Mouse (Mus musculus) stomach, embryonic 16.5 days (tissue): Measurements from ENCODE around the gene Ireb2. TPM values are rescaled to one million over a fixed set of nuclear protein-coding genes. Genes with fewer than 3 reads are reported as not detected.
"Not testable (repeated sequence)": the region's sequence is repeated elsewhere in the genome, so short reads cannot be mapped to it uniquely, and the experiment has no call there.

ENCODE experiments used
- ATAC-seq: fragments of 200-750 bp; cut with Nextera tagmentation; 2 replicates; pipeline ENCODE4 v1.8.0; 2017; ENCODE audit warnings: moderate number of reproducible peaks, moderate TSS enrichment; ENCODE audit not compliant: insufficient read depth, low FRiP score
- H3K27ac ChIP-seq: fragments of 300-500 bp; sonication (generic); 2 replicates; pipeline ENCODE4 v1.5.1; 2014; ENCODE audit warnings: low read length
- H3K27me3 ChIP-seq: fragments of 300-500 bp; sonication (generic); 2 replicates; pipeline ENCODE4 v1.6.1; 2014; ENCODE audit warnings: low read length, control low read depth, mixed read lengths; ENCODE audit not compliant: control insufficient read depth, insufficient read depth
- H3K36me3 ChIP-seq: fragments of 300-500 bp; sonication (generic); 2 replicates; pipeline ENCODE4 v1.6.1; 2014; ENCODE audit warnings: low read length; ENCODE audit not compliant: control insufficient read depth, insufficient read depth
- H3K4me1 ChIP-seq: fragments of 300-500 bp; sonication (generic); 2 replicates; pipeline ENCODE4 v1.6.1; 2014; ENCODE audit warnings: low read length, control low read depth, mixed read lengths; ENCODE audit not compliant: control insufficient read depth, insufficient read depth
- H3K4me2 ChIP-seq: fragments of 300-500 bp; sonication (generic); 2 replicates; pipeline ENCODE4 v1.6.1; 2014; ENCODE audit warnings: low read depth, low read length, mixed read lengths
- H3K4me3 ChIP-seq: fragments of 300-500 bp; sonication (generic); replicated peaks from 2 replicates; pipeline ENCODE4 v1.5.1; 2014; ENCODE audit warnings: mild to moderate bottlenecking, low read length
- H3K9ac ChIP-seq: fragments of 300-500 bp; sonication (generic); 2 replicates; pipeline ENCODE4 v1.6.1; 2014; ENCODE audit warnings: low read length
- H3K9me3 ChIP-seq: fragments of 300-500 bp; sonication (generic); replicated peaks from 2 replicates; pipeline ENCODE4 v1.6.1; 2016; ENCODE audit warnings: low read length, control low read depth; ENCODE audit not compliant: control insufficient read depth
- WGBS: fragments of 180-500 bp; shearing (Covaris S2); extraction: QIAGEN DNeasy Blood & Tissue Kit; methylation state at CpG from one replicate; pipeline ENCODE4 v1.1.7; 2014; 5-methylcytosine and 5-hydroxymethylcytosine counted together
- polyA plus RNA-seq: library from polyadenylated mRNA; unstranded; fragments of >200 nt; fragmentation: Nextera tagmentation; extraction: Ambion mirVana; gene quantifications from 2 replicates; pipeline ENCODE4 v1.2.1, GENCODE M21; 2015

Ireb2 gene
- polyA plus RNA-seq, result 28.5 and 31.5 TPM in 2 replicates

GRCm38 (mm10) chr9:54863363-54864281 is at the start of gene Ireb2:
Ireb2 (plus strand) TSS chr9:54863789.
- WGBS, result under 1% methylated on average over 71 of the region's 72 CpGs
- no peaks in the 10 kb centered on the region for H3K27me3 ChIP-seq
- H3K9me3 ChIP-seq, result no peaks in the 10 kb centered on the region
- peak within 1 kb of the TSS; percentile 81 for H3K4me2 ChIP-seq
- H3K4me1 ChIP-seq, result peaks cover 9% of the 10 kb centered on the region
- peak within 1 kb of the TSS; percentile 99 for H3K9ac ChIP-seq
- peak; percentile 99 for ATAC-seq
- H3K4me3 ChIP-seq, result peak within 1 kb of the TSS; percentile 83
- peak within 1 kb of the TSS; percentile 94 for H3K27ac ChIP-seq
- 0 out of 2 replicates have a peak, but pooled peaks cover 8% of the 10 kb centered on the region for H3K36me3 ChIP-seq

- no peak overlapping the region for H3K4me2 ChIP-seq
- H3K9ac ChIP-seq, result no peak overlapping the region
- no peak overlapping the region for H3K4me3 ChIP-seq
- H3K9me3 ChIP-seq, result no peaks in the 10 kb centered on the region
- no peaks in the 10 kb centered on the region for H3K27me3 ChIP-seq
- 54% methylated on average over 10 of the region's 10 CpGs for WGBS
- no peaks in the 10 kb centered on the region for H3K36me3 ChIP-seq
- no peak overlapping the region for H3K27ac ChIP-seq
- H3K4me1 ChIP-seq, result peaks cover 6% of the 10 kb centered on the region; the same call in 1 of the 2 replicates
- ATAC-seq, result no peak
Observed at GRCm38 (mm10) chr9:54816508-54817201, 46.9 kb upstream of the Ireb2 start.

DNA sequence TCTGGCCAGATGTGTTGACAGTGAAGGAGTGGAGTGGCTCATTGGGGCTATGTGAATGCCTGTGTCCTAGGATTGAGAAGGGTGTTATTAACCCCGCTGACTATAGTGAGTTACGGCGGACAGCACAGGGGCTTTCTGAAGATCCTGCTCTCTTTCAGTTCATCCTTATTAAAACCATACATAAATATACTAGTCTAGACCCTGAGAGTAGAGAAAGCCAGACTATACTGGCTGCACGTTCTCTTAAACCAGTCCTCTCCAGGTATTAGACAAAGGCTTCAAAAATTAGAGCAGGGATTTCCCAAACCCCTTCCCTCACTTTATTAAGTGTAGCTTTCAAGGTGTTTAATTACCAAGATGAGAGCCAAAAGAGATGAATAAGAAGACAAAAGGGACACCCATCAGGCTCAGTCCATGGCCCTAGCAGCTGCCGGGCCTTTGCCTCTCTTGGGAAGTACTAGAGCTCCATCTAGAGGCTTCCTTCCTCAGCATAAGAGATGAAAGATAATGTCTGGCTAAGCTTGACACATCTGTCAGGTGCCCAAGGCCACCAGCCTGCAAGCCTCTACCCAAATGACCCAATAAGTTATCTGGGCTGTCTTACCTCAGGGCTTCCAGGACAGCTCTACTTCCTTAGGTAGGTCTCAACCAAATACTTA is 42.0 kb upstream of the Ireb2 start:
- no peak overlapping the region for H3K4me3 ChIP-seq
- H3K9ac ChIP-seq, result no peak overlapping the region
- no peaks in the 10 kb centered on the region for H3K9me3 ChIP-seq
- 60% methylated on average over 5 of the region's 5 CpGs for WGBS
- no peaks in the 10 kb centered on the region for H3K27me3 ChIP-seq
- no peak overlapping the region for H3K27ac ChIP-seq
- H3K36me3 ChIP-seq, result no peaks in the 10 kb centered on the region
- H3K4me1 ChIP-seq, result peaks cover 3% of the 10 kb centered on the region; the same call in 1 of the 2 replicates
- ATAC-seq, result peak; percentile 44; the same call in 1 of the 2 replicates
- no peak overlapping the region for H3K4me2 ChIP-seq

- no peak overlapping the region for H3K4me2 ChIP-seq
- H3K27ac ChIP-seq, result no peak overlapping the region
- no peaks in the 10 kb centered on the region for H3K4me1 ChIP-seq
- H3K36me3 ChIP-seq, result no peaks in the 10 kb centered on the region
- WGBS, result 38% methylated on average over 2 of the region's 2 CpGs
- no peak overlapping the region for H3K9ac ChIP-seq
- H3K27me3 ChIP-seq, result no peaks in the 10 kb centered on the region
- no peak for ATAC-seq
- no peaks in the 10 kb centered on the region for H3K9me3 ChIP-seq
- no peak overlapping the region for H3K4me3 ChIP-seq
Observed at GRCm38 (mm10) chr9:54829760-54830159, 33.8 kb upstream of the Ireb2 start.

DNA sequence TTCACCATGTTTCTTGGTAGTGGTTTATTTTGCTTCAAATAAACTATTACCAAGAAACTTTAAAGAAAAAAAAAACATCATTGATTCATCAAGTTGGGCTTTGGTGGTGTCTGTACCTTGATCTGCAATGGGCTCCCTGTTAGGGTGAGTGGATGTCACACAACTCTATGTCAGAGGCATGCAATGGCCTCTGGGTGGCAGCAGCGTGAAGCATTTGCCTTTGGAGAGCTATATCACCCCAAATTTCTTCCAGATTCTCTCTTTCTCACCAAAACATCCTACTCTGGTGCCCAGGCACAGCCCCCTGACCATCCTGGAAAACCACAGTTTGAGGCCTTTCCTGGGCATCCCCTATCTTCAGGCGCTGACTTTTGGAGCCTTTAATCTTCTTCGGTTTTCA is 33.0 kb upstream of the Ireb2 start:
- Histone ChIP-seq H3K4me3 (no peak overlapping the region), H3K27me3 (no peaks in the 10 kb centered on the region), H3K4me1 (no peaks in the 10 kb centered on the region), H3K4me2 (no peak overlapping the region), H3K36me3 (no peaks in the 10 kb centered on the region), H3K27ac (no peak overlapping the region), H3K9ac (no peak overlapping the region), H3K9me3 (no peaks in the 10 kb centered on the region)
- 42% methylated on average over 3 of the region's 3 CpGs for WGBS
- no peak for ATAC-seq

GRCm38 (mm10) chr9:54833831-54834230 is 29.8 kb upstream of the Ireb2 start:
- Histone ChIP-seq H3K4me3 (no peak overlapping the region), H3K9ac (no peak overlapping the region), H3K9me3 (no peaks in the 10 kb centered on the region), H3K36me3 (no peaks in the 10 kb centered on the region), H3K27ac (no peak overlapping the region), H3K4me1 (no peaks in the 10 kb centered on the region), H3K4me2 (no peak overlapping the region), H3K27me3 (no peaks in the 10 kb centered on the region)
- 79% methylated on average over 1 of the region's 1 CpGs for WGBS
- ATAC-seq, result no peak

GRCm38 (mm10) chr9:54835951-54836717 is 27.5 kb upstream of the Ireb2 start:
- H3K4me2 ChIP-seq, ATAC-seq, H3K27ac ChIP-seq, H3K9ac ChIP-seq, H3K4me1 ChIP-seq, H3K4me3 ChIP-seq, H3K36me3 ChIP-seq, H3K27me3 ChIP-seq, H3K9me3 ChIP-seq: not testable (repeated sequence)
- 80% methylated on average over 6 of the region's 6 CpGs for WGBS

GRCm38 (mm10) chr9:54837835-54838234 is 25.8 kb upstream of the Ireb2 start:
- no peaks in the 10 kb centered on the region for H3K27me3 ChIP-seq
- H3K27ac ChIP-seq, result no peak overlapping the region
- no peak overlapping the region for H3K4me3 ChIP-seq
- H3K9ac ChIP-seq, result no peak overlapping the region
- no peaks in the 10 kb centered on the region for H3K9me3 ChIP-seq
- ATAC-seq, result no peak
- no peaks in the 10 kb centered on the region for H3K36me3 ChIP-seq
- no peak overlapping the region for H3K4me2 ChIP-seq
- 55% methylated on average over 7 of the region's 7 CpGs for WGBS
- no peaks in the 10 kb centered on the region for H3K4me1 ChIP-seq
